Mouse (Mus musculus) gastrocnemius, adult 18-20 months (tissue): ENCODE measurements around the gene Vmn1r142. TPM values are rescaled to one million over a fixed set of nuclear protein-coding genes. Genes with fewer than 3 reads are reported as not detected.
"Not testable (repeated sequence)": the region's sequence is repeated elsewhere in the genome, so short reads cannot be mapped to it uniquely, and the experiment has no call there.

ENCODE experiments used
- DNase-seq: peaks from one replicate; pipeline ENCODE4 v3.0.0; 2021; ENCODE audit warnings: low spot score
- long read RNA-seq, 2 experiments: library from polyadenylated mRNA; stranded (forward); transcript quantifications; one replicate each; pipeline ENCODE4 v2.0.0; 2021
- total RNA-seq, 2 experiments: library from RNA; stranded (reverse); gene quantifications; 2 replicates each; pipeline ENCODE4 v1.2.3; 2021

The Vmn1r142 gene
- not detected for total RNA-seq
- long read RNA-seq, experiment 1: 0 reads
- long read RNA-seq, experiment 2: 0 reads

DNA sequence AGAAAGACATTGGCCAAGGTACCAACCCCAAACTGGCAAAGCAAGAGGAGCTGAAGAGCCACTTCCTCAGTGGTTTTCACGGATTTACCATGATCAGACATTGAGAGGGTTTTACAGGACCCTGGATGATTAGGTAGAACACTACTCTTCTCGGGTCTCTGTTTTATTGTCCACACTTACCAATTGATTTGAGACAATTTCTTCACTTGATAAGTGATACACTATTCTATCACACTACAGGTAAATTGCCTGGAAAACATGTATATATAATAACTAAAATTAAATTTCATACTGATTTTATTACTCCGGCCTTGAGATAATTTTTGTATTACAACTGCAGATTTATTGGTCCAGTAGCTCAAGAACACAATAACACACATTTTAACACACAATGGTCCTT lies at the start of gene Vmn1r142:
Vmn1r142 (minus strand) TSS at position 101 of the 400 bp plus-strand sequence.
- DNase-seq: not testable (repeated sequence)

GRCm38 (mm10) chr7:22201164-22201563 lies 37.3 kb upstream of the Vmn1r142 start, which contains the start of gene Gm8653:
Gm8653 (minus strand) TSS chr7:22201264.
- not testable (repeated sequence) for DNase-seq

DNA sequence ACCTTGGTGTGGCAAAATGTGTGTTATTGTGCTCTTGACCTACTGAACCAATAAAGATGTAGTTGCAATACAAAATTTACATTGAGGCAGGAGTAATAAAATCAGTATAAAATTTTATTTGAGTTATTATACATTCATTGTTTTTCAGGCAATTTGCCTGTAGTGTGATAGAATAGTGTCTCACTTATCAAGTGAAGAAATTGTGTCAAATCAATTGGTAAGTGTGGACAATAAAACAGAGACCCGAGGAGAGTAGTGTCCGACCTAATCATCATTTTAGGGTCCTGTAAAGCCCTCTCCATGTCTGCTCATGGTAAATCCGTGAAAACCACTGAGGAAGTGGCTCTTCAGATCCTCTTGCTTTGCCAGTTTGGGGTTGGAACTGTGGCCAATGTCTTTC lies 25.2 kb upstream of the Vmn1r142 start, which contains the start of gene Vmn1r143:
Vmn1r143 (plus strand) TSS at position 301 of the 400 bp plus-strand sequence.
- not testable (repeated sequence) for DNase-seq

GRCm38 (mm10) chr7:22134641-22135040 lies 29.2 kb downstream of the Vmn1r142 start, which contains the start of gene Gm10666:
Gm10666 (minus strand) TSS chr7:22134741.
- not testable (repeated sequence) for DNase-seq

DNA sequence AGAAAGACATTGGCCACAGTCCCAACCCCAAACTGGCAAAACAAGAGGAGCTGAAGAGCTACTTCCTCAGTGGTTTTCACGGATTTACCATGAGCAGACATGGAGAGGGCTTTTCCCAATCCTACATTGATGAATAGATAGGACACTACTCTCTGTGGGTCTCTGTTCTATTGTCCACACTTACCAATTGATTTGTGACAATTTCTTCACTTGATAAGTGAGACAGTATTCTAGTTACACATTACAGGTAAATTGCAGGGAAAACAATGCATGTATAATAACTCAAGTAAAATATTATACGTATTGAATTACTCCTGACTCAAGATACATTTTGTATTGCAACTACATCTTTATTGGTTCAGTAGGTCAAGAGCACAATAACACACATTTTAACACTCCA lies 45.7 kb downstream of the Vmn1r142 start, which contains the start of gene Gm16451:
Gm16451 (minus strand) TSS at position 101 of the 400 bp plus-strand sequence.
- not testable (repeated sequence) for DNase-seq

Other genes with a start within 250 kb of the Vmn1r142 start
- gene Gm5891, start 242.7 kb downstream of the Vmn1r142 start, total RNA-seq: not detected
- gene Vmn1r137, start 169.4 kb downstream of the Vmn1r142 start, total RNA-seq: not detected
- not detected for gene Vmn1r138, start 135.1 kb downstream of the Vmn1r142 start, total RNA-seq
- gene Gm6176, start 107.7 kb downstream of the Vmn1r142 start, total RNA-seq: not detected
- not detected for gene Vmn1r139, start 95.0 kb downstream of the Vmn1r142 start, total RNA-seq
- not detected for gene Gm16451, start 45.8 kb downstream of the Vmn1r142 start, total RNA-seq
- not detected for gene Gm10666, start 29.3 kb downstream of the Vmn1r142 start, total RNA-seq
- gene Vmn1r143, start 25.3 kb upstream of the Vmn1r142 start, total RNA-seq: not detected
- not detected for gene Gm8653, start 37.2 kb upstream of the Vmn1r142 start, total RNA-seq
- not detected for gene Gm8453, start 65.4 kb upstream of the Vmn1r142 start, total RNA-seq
- gene Gm4187, start 165.7 kb upstream of the Vmn1r142 start, total RNA-seq: not detected
- gene Gm8660, start 207.0 kb upstream of the Vmn1r142 start, total RNA-seq: not detected
- not detected for gene Vmn1r148, start 249.5 kb upstream of the Vmn1r142 start, total RNA-seq